ENCODE assay signal across 8 mouse cellular contexts in the genomic region with DNA sequence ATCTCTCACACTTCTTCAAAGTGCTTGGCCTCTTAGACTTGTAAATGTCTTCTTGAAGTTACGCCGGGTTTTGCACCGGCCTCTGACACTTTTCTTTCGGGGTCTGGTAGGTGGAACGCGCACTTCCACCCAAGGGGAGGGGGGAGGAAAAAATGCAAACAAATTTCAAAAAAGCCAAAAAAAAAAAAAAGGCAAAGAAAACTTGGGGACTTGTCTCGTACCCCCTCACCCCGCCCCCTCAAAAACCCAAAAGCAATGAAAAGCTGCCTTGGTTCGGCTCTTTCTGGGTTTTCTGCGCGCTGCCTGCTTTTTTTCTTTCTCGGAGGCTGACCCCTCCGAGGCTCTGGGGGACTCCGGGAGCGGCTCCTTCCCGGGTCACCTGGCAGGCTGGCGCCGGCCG. TPM values are rescaled to one million over a fixed set of nuclear protein-coding genes. Genes with fewer than 3 reads are reported as not detected.
A peak's percentile ranks its signal among the peaks of the same experiment; 100 is the strongest.
DNase-seq lines count a peak whose midpoint lies in the region; ATAC-seq and TF ChIP-seq lines count a peak whose summit lies in the region.

A gene (minus strand): TSS at position 120 of the 400 bp plus-strand sequence.

- no peaks in the 10 kb centered on the region for H3K36me3 ChIP-seq in embryonic facial prominence, embryonic 10.5 days (replicated peaks)
- no peaks in the 10 kb centered on the region for H3K36me3 ChIP-seq in hindbrain, embryonic 16.5 days (ENCODE audit: control insufficient read depth, insufficient read depth, low read length)
- H3K36me3 ChIP-seq in liver, postnatal 0 days (replicated peaks; ENCODE audit: insufficient read depth, low read length) = no peaks in the 10 kb centered on the region

- no peak for TF ChIP-seq EP300 in liver, postnatal 0 days (IDR thresholded peaks at IDR 0.05; ENCODE audit: low read depth)

- H3K4me3 ChIP-seq in layer of hippocampus, adult 2 months = peak within 1 kb of the TSS; percentile 79
- H3K4me3 ChIP-seq in embryonic facial prominence, embryonic 10.5 days = peak within 1 kb of the TSS; percentile 95
- H3K4me3 ChIP-seq in hindbrain, embryonic 16.5 days (ENCODE audit: low read length) = peak within 1 kb of the TSS; percentile 83
- H3K4me3 ChIP-seq in liver, postnatal 0 days (ENCODE audit: low read depth, low read length) = peak within 1 kb of the TSS; percentile 37

- peaks cover 70% of the 10 kb centered on the region for H3K4me1 ChIP-seq in embryonic facial prominence, embryonic 10.5 days
- H3K4me1 ChIP-seq in hindbrain, embryonic 16.5 days (ENCODE audit: control insufficient read depth, insufficient read depth, low read depth, low read length) = peaks cover 19% of the 10 kb centered on the region
- peaks cover 5% of the 10 kb centered on the region; the same call in 1 of the 2 replicates for H3K4me1 ChIP-seq in liver, postnatal 0 days (ENCODE audit: insufficient read depth)

- peak within 1 kb of the TSS; percentile 97 for H3K27ac ChIP-seq in layer of hippocampus, adult 2 months
- H3K27ac ChIP-seq in embryonic facial prominence, embryonic 10.5 days (replicated peaks) = peak within 1 kb of the TSS; percentile 99
- H3K27ac ChIP-seq in hindbrain, embryonic 16.5 days (ENCODE audit: low read depth, low read length) = peak within 1 kb of the TSS; percentile 90
- H3K27ac ChIP-seq in liver, postnatal 0 days (ENCODE audit: low read depth) = no peak within 1 kb of the TSS

- peak within 1 kb of the TSS; percentile 98 for H3K4me2 ChIP-seq in hindbrain, embryonic 16.5 days (ENCODE audit: low read length)
- H3K4me2 ChIP-seq in liver, postnatal 0 days (ENCODE audit: low read depth, low read length) = peak within 1 kb of the TSS; percentile 64

- 2% methylated on average over 19 of the region's 19 CpGs for WGBS in embryonic facial prominence, embryonic 10.5 days
- under 1% methylated on average over 19 of the region's 19 CpGs for WGBS in hindbrain, embryonic 16.5 days
- under 1% methylated on average over 19 of the region's 19 CpGs for WGBS in liver, postnatal 0 days (ENCODE audit: insufficient replicate concordance)

- no peak for TF ChIP-seq CTCF in layer of hippocampus, adult 2 months (conservative IDR thresholded peaks at IDR 0.05)
- no peak for TF ChIP-seq CTCF in liver, postnatal 0 days (IDR thresholded peaks at IDR 0.05; ENCODE audit: low read depth)

- no peak for ATAC-seq in hindbrain, embryonic 16.5 days
- ATAC-seq in liver, postnatal 0 days = no peak

- no peaks in the 10 kb centered on the region for H3K9me3 ChIP-seq in embryonic facial prominence, embryonic 10.5 days
- no peaks in the 10 kb centered on the region for H3K9me3 ChIP-seq in hindbrain, embryonic 16.5 days (ENCODE audit: control insufficient read depth, low read length)
- no peaks in the 10 kb centered on the region for H3K9me3 ChIP-seq in liver, postnatal 0 days (ENCODE audit: low read length)

- no peak for DNase-seq in layer of hippocampus, adult 2 months (ENCODE audit: low spot score in 2 of 2)
- no peak for DNase-seq in layer of hippocampus, adult 11-12 months (ENCODE audit: low spot score)
- no peak for DNase-seq in embryonic facial prominence, embryonic 10.5 days (ENCODE audit: low spot score)
- DNase-seq in liver, postnatal 0 days = no peak
- no peak for DNase-seq in spleen, postnatal 10 days (ENCODE audit: low spot score in 2 of 2)
- no peak for DNase-seq in urinary bladder, postnatal 36 days (ENCODE audit: low spot score in 2 of 2)
- DNase-seq in urinary bladder, postnatal 25 days (ENCODE audit: low spot score) = no peak

- peak within 1 kb of the TSS; percentile 90 for H3K9ac ChIP-seq in hindbrain, embryonic 16.5 days (ENCODE audit: low read depth, low read length)
- H3K9ac ChIP-seq in liver, postnatal 0 days (replicated peaks) = no peak within 1 kb of the TSS

- peaks cover 63% of the 10 kb centered on the region for H3K27me3 ChIP-seq in embryonic facial prominence, embryonic 10.5 days (replicated peaks; ENCODE audit: low read depth, poor library complexity, severe bottlenecking)
- 0 out of 2 replicates have a peak, but pooled peaks cover 4% of the 10 kb centered on the region for H3K27me3 ChIP-seq in hindbrain, embryonic 16.5 days (replicated peaks; ENCODE audit: control insufficient read depth, insufficient read depth, low read length)
- H3K27me3 ChIP-seq in liver, postnatal 0 days (ENCODE audit: insufficient read depth, low read length) = peaks cover 74% of the 10 kb centered on the region

RNA-seq across cellular contexts. Expression of the gene that starts here (rescaled TPM):
- 100 to 1,000 TPM; 144 to 145 TPM for total RNA-seq in layer of hippocampus, adult 2 months (2021)
- 7.3 and 10.4 TPM in 2 replicates for polyA plus RNA-seq in embryonic facial prominence, embryonic 10.5 days (2016; fragmentation: Nextera tagmentation; extraction: Ambion mirVana)
- 12.0 and 16.7 TPM in 2 replicates for polyA plus RNA-seq in hindbrain, embryonic 16.5 days (2015; fragmentation: Nextera tagmentation; extraction: Ambion mirVana)
- polyA plus RNA-seq in liver, postnatal 0 days (2015; fragmentation: Nextera tagmentation; extraction: Ambion mirVana) = 0.02 TPM in 1 of 2 replicates, not detected in the other

Comparison
In these comparisons a context has a peak if more than half of its experiments do, and no peak if none do; other contexts are left out.
1. H3K4me3 ChIP-seq: peak in every context shown above with its lines; median percentile 95 in embryonic facial prominence, embryonic 10.5 days; 83 in hindbrain, embryonic 16.5 days; 79 in layer of hippocampus, adult 2 months; 37 in liver, postnatal 0 days.